Mouse (Mus musculus) WW6 (cell line): Measurements from ENCODE around the gene Gm17604.

Source experiments
- DNase-seq: peaks from one replicate; pipeline ENCODE4 v3.0.0-alpha.2; 2013; ENCODE audit warnings: low read depth, low spot score

The Gm17604 gene

GRCm38 (mm10) chrX:165004779-165005324 is at the start of gene Gm17604:
Gene Gm17604 (minus strand): TSS chrX:165004829.
- DNase-seq, result no peak

GRCm38 (mm10) chrX:165049929-165050328 is 45.3 kb upstream of the Gm17604 start:
- DNase-seq, result no peak

- DNase-seq, result peak; percentile 39
Measured at GRCm38 (mm10) chrX:165003141-165003540, 1.5 kb downstream of the Gm17604 start.

GRCm38 (mm10) chrX:164980193-164980775 is 24.3 kb downstream of the Gm17604 start, which contains the start of the genes Mospd2 and Fancb:
Gene Mospd2 (minus strand): TSS chrX:164980375.
Gene Fancb (plus strand): TSS chrX:164980592.
- peak; percentile 82 for DNase-seq

GRCm38 (mm10) chrX:164978866-164979265 is 25.8 kb downstream of the Gm17604 start:
- no peak for DNase-seq

GRCm38 (mm10) chrX:164971206-164971605 is 33.4 kb downstream of the Gm17604 start:
- DNase-seq, result no peak

- DNase-seq, result no peak
Measured at GRCm38 (mm10) chrX:164965750-164966448, 38.7 kb downstream of the Gm17604 start.
